In genomic region chr12:102153796-102154195, GRCm38 (mm10) we compare ENCODE assay signal across 25 mouse cellular contexts. TPM values are rescaled to one million over a fixed set of nuclear protein-coding genes. Genes with fewer than 3 reads are reported as not detected.
DNase-seq lines count a peak whose midpoint lies in the region; ATAC-seq and TF ChIP-seq lines count a peak whose summit lies in the region.
"Had no signal": no experiment of that assay in that cellular context is flagged by ENCODE, and none has a peak within 500 bp of the region (broad histone marks: within the 10 kb centered on the region; RNA-seq: fewer than 3 reads in every experiment).

No protein-coding gene starts in this region.

- no peaks in the 10 kb centered on the region for H3K9me3 ChIP-seq in kidney, embryonic 14.5 days (ENCODE audit: control insufficient read depth, low read length)
- H3K9me3 ChIP-seq in liver, postnatal 0 days (ENCODE audit: low read length): no peaks in the 10 kb centered on the region
- no peaks in the 10 kb centered on the region for H3K9me3 ChIP-seq in liver, embryonic 11.5 days (ENCODE audit: control insufficient read depth, low read length)
- H3K9me3 ChIP-seq in hindbrain, embryonic 14.5 days (ENCODE audit: control insufficient read depth, low read length): no peaks in the 10 kb centered on the region
- H3K9me3 ChIP-seq: forebrain, embryonic 13.5 days; G1E; heart, embryonic 15.5 days; midbrain, embryonic 10.5 days had no signal

- H3K27me3 ChIP-seq in kidney, embryonic 14.5 days (ENCODE audit: control insufficient read depth, insufficient read depth, low read length): no peaks in the 10 kb centered on the region
- H3K27me3 ChIP-seq in liver, postnatal 0 days (ENCODE audit: insufficient read depth, low read length): no peaks in the 10 kb centered on the region
- H3K27me3 ChIP-seq in liver, embryonic 11.5 days (replicated peaks; ENCODE audit: control insufficient read depth, insufficient read depth, low read length): no peaks in the 10 kb centered on the region
- no peaks in the 10 kb centered on the region for H3K27me3 ChIP-seq in hindbrain, embryonic 14.5 days (ENCODE audit: control insufficient read depth, insufficient read depth, low read length)
- H3K27me3 ChIP-seq: forebrain, embryonic 13.5 days; heart, embryonic 15.5 days had no signal

- DNase-seq in kidney, adult 11 months: peak; percentile 61
- no peak for DNase-seq in liver, postnatal 0 days
- DNase-seq in liver, embryonic 11.5 days (ENCODE audit: low spot score): no peak
- DNase-seq in layer of hippocampus, adult 18-20 months (ENCODE audit: low spot score in 2 of 2): peak; percentile 54 to 87
- DNase-seq in embryo, embryonic 10 days (ENCODE audit: low spot score): no peak
- DNase-seq in hindbrain, embryonic 14.5 days (ENCODE audit: low spot score): no peak
- DNase-seq: adrenal gland, postnatal 36 days; cerebellum, adult 2 months; cerebellum, postnatal 36 days; gastrocnemius, postnatal 25 days; heart, postnatal 4 days; retina, postnatal 1 day; thymus, postnatal 25 days had no signal

- no peak for TF ChIP-seq CTCF in liver, postnatal 0 days (IDR thresholded peaks at IDR 0.05; ENCODE audit: low read depth)

- H3K36me3 ChIP-seq in kidney, embryonic 14.5 days (ENCODE audit: control insufficient read depth, insufficient read depth, low read length): no peaks in the 10 kb centered on the region
- no peaks in the 10 kb centered on the region for H3K36me3 ChIP-seq in liver, postnatal 0 days (replicated peaks; ENCODE audit: insufficient read depth, low read length)
- no peaks in the 10 kb centered on the region for H3K36me3 ChIP-seq in liver, embryonic 11.5 days (ENCODE audit: control insufficient read depth, insufficient read depth, low read length)
- no peaks in the 10 kb centered on the region for H3K36me3 ChIP-seq in hindbrain, embryonic 14.5 days (replicated peaks; ENCODE audit: control insufficient read depth, insufficient read depth)
- H3K36me3 ChIP-seq: G1E; heart, embryonic 15.5 days; midbrain, embryonic 10.5 days had no signal

- no peak overlapping the region for H3K4me3 ChIP-seq in kidney, embryonic 14.5 days (ENCODE audit: low read length)
- H3K4me3 ChIP-seq in liver, postnatal 0 days (ENCODE audit: low read depth, low read length): no peak overlapping the region
- H3K4me3 ChIP-seq in liver, embryonic 11.5 days (ENCODE audit: low read depth, low read length): no peak overlapping the region
- no peak overlapping the region for H3K4me3 ChIP-seq in hindbrain, embryonic 14.5 days (replicated peaks; ENCODE audit: low read length)
- H3K4me3 ChIP-seq: forebrain, embryonic 13.5 days; heart, embryonic 15.5 days; midbrain, embryonic 10.5 days had no signal

- H3K27ac ChIP-seq in kidney, embryonic 14.5 days (ENCODE audit: low read depth, low read length): no peak overlapping the region
- H3K27ac ChIP-seq in liver, postnatal 0 days (ENCODE audit: low read depth): peak overlapping the region; percentile 35; the same call in 1 of the 2 replicates
- no peak overlapping the region for H3K27ac ChIP-seq in liver, embryonic 11.5 days (ENCODE audit: low read depth, low read length)
- no peak overlapping the region for H3K27ac ChIP-seq in hindbrain, embryonic 14.5 days
- H3K27ac ChIP-seq: forebrain, embryonic 13.5 days; heart, embryonic 15.5 days; liver, embryonic 14.5 days; macrophage; midbrain, embryonic 10.5 days had no signal

- TF ChIP-seq EP300 in liver, postnatal 0 days (IDR thresholded peaks at IDR 0.05; ENCODE audit: low read depth): no peak

- no peak overlapping the region for H3K9ac ChIP-seq in kidney, embryonic 14.5 days (ENCODE audit: low read depth, low read length)
- no peak overlapping the region for H3K9ac ChIP-seq in liver, postnatal 0 days (replicated peaks)
- no peak overlapping the region for H3K9ac ChIP-seq in liver, embryonic 11.5 days (ENCODE audit: low read depth, low read length)
- no peak overlapping the region for H3K9ac ChIP-seq in hindbrain, embryonic 14.5 days
- H3K9ac ChIP-seq: forebrain, embryonic 13.5 days; heart, embryonic 15.5 days; liver, embryonic 14.5 days had no signal

- 81% methylated on average over 7 of the region's 7 CpGs for WGBS in kidney, embryonic 14.5 days
- WGBS in liver, postnatal 0 days (ENCODE audit: insufficient replicate concordance): 75% methylated on average over 7 of the region's 7 CpGs
- 87% methylated on average over 7 of the region's 7 CpGs for whole genome bisulfite sequencing in liver, embryonic 11.5 days
- WGBS in hindbrain, embryonic 14.5 days: 90% methylated on average over 7 of the region's 7 CpGs

- no peaks in the 10 kb centered on the region for H3K4me1 ChIP-seq in kidney, embryonic 14.5 days (ENCODE audit: control insufficient read depth, insufficient read depth, low read length)
- no peaks in the 10 kb centered on the region for H3K4me1 ChIP-seq in liver, postnatal 0 days (ENCODE audit: insufficient read depth)
- peaks cover 2% of the 10 kb centered on the region; the same call in 1 of the 2 replicates for H3K4me1 ChIP-seq in liver, embryonic 11.5 days (replicated peaks; ENCODE audit: control insufficient read depth, insufficient read depth, low read length)
- H3K4me1 ChIP-seq in hindbrain, embryonic 14.5 days (replicated peaks; ENCODE audit: control insufficient read depth, insufficient read depth, low read length): no peaks in the 10 kb centered on the region
- H3K4me1 ChIP-seq: forebrain, embryonic 13.5 days; midbrain, embryonic 10.5 days had no signal

- no peak for ATAC-seq in kidney, embryonic 14.5 days (ENCODE audit: low FRiP score, low TSS enrichment)
- peak; percentile 56; the same call in 1 of the 2 replicates for ATAC-seq in liver, postnatal 0 days
- no peak for ATAC-seq in liver, embryonic 11.5 days (replicated peaks; ENCODE audit: low FRiP score)
- ATAC-seq in hindbrain, embryonic 14.5 days (ENCODE audit: low FRiP score): no peak
- ATAC-seq: CD4-positive, CD25-positive, alpha-beta regulatory T cell, adult 4 months; forebrain, embryonic 13.5 days; hindbrain, embryonic 16.5 days; intestine, embryonic 16.5 days had no signal

- no peak overlapping the region for H3K4me2 ChIP-seq in kidney, embryonic 14.5 days (replicated peaks; ENCODE audit: low read depth, low read length)
- H3K4me2 ChIP-seq in liver, postnatal 0 days (ENCODE audit: low read depth, low read length): no peak overlapping the region; the same call in 1 of the 2 replicates
- no peak overlapping the region for H3K4me2 ChIP-seq in liver, embryonic 11.5 days
- no peak overlapping the region for H3K4me2 ChIP-seq in hindbrain, embryonic 14.5 days (replicated peaks)
- H3K4me2 ChIP-seq: forebrain, embryonic 13.5 days; heart, embryonic 15.5 days had no signal

RNA-seq across cellular contexts. Expression of gene Slc24a4, which starts 25.3 kb away (rescaled TPM):
- polyA plus RNA-seq in kidney, embryonic 14.5 days (2014; fragmentation: Nextera tagmentation; extraction: Ambion mirVana): not detected in 2 replicates
- polyA plus RNA-seq in liver, postnatal 0 days (2015; fragmentation: Nextera tagmentation; extraction: Ambion mirVana): 0.05 and 0.08 TPM in 2 replicates
- 0.04 and 0.12 TPM in 2 replicates for polyA plus RNA-seq in liver, embryonic 11.5 days (2014; fragmentation: Nextera tagmentation; extraction: Ambion mirVana)
- total RNA-seq in layer of hippocampus, adult 18-20 months (2021): 10 to 100 TPM; 46.6 to 51.9 TPM
- polyA plus RNA-seq in hindbrain, embryonic 14.5 days (2014; fragmentation: Nextera tagmentation; extraction: Ambion mirVana): 2.4 and 2.5 TPM in 2 replicates
- total RNA-seq: gastrocnemius, postnatal 25 days; neutrophil, adult 5-6 weeks had no signal
- polyA plus RNA-seq: CD4-positive, CD25-positive, alpha-beta regulatory T cell, adult 4 months; G1E; limb, embryonic 11.5 days; macrophage had no signal

Comparison
In these comparisons a context has a peak if more than half of its experiments do, and no peak if none do; other contexts are left out.
1. DNase-seq: peak in kidney, adult 11 months (single experiment) and layer of hippocampus, adult 18-20 months (2 of 2); none in liver, postnatal 0 days (single experiment), liver, embryonic 11.5 days (single experiment), embryo, embryonic 10 days (single experiment) and hindbrain, embryonic 14.5 days (single experiment).